Mouse (Mus musculus) limb, embryonic 11.5 days (tissue): ENCODE data around the gene Zfhx3. TPM values are rescaled to one million over a fixed set of nuclear protein-coding genes. Genes with fewer than 3 reads are reported as not detected.

ENCODE experiments used
- ATAC-seq: fragments of 200-750 bp; cut with Nextera tagmentation; 2 replicates; pipeline ENCODE4 v1.8.0; 2017; ENCODE audit warnings: low read depth; ENCODE audit not compliant: insufficient number of reproducible peaks, low FRiP score, low TSS enrichment
- DNase-seq: peaks from one replicate; pipeline ENCODE4 v3.0.0-alpha.2; 2015; ENCODE audit warnings: low spot score
- H3K27ac ChIP-seq: fragments of 300-500 bp; sonication (generic); replicated peaks from 2 replicates; pipeline ENCODE4 v1.5.1; 2014; ENCODE audit warnings: low read depth, mild to moderate bottlenecking, low read length
- H3K27me3 ChIP-seq: fragments of 300-500 bp; sonication (generic); 2 replicates; pipeline ENCODE4 v1.6.1; 2014; ENCODE audit warnings: mild to moderate bottlenecking, low read length, mixed read lengths; ENCODE audit not compliant: control insufficient read depth, insufficient read depth
- H3K36me3 ChIP-seq: fragments of 300-500 bp; sonication (generic); 2 replicates; pipeline ENCODE4 v1.6.1; 2014; ENCODE audit warnings: mild to moderate bottlenecking, low read length, moderate library complexity, mixed read lengths; ENCODE audit not compliant: control insufficient read depth, insufficient read depth
- H3K4me1 ChIP-seq: fragments of 300-500 bp; sonication (generic); 2 replicates; pipeline ENCODE4 v1.6.1; 2014; ENCODE audit warnings: low read length, mixed read lengths; ENCODE audit not compliant: control insufficient read depth, insufficient read depth
- H3K4me2 ChIP-seq: fragments of 300-500 bp; sonication (generic); 2 replicates; pipeline ENCODE4 v1.6.1; 2014; ENCODE audit warnings: low read depth, mild to moderate bottlenecking, moderate library complexity; ENCODE audit not compliant: severe bottlenecking
- H3K4me3 ChIP-seq: fragments of 300-500 bp; sonication (generic); 2 replicates; pipeline ENCODE4 v1.5.1; 2014; ENCODE audit warnings: low read depth, low read length
- H3K9ac ChIP-seq: fragments of 300-500 bp; sonication (generic); 2 replicates; pipeline ENCODE4 v1.6.1; 2014; ENCODE audit warnings: mild to moderate bottlenecking, low read length
- H3K9me3 ChIP-seq: fragments of 300-500 bp; sonication (generic); 2 replicates; pipeline ENCODE4 v1.6.1; 2016; ENCODE audit warnings: low read length; ENCODE audit not compliant: control insufficient read depth
- WGBS: fragments of 180-500 bp; shearing (Covaris S2); extraction: QIAGEN DNeasy Blood & Tissue Kit; methylation state at CpG from one replicate; pipeline ENCODE4 v1.1.7; 2014; 5-methylcytosine and 5-hydroxymethylcytosine counted together
- polyA plus RNA-seq: library from polyadenylated mRNA; unstranded; fragments of >200 nt; fragmentation: Nextera tagmentation; extraction: Ambion mirVana; gene quantifications from 2 replicates; pipeline ENCODE4 v1.2.1, GENCODE M21; 2014

The Zfhx3 gene
- polyA plus RNA-seq, 1 experiment from 2014 or later = 36.4 TPM

DNA sequence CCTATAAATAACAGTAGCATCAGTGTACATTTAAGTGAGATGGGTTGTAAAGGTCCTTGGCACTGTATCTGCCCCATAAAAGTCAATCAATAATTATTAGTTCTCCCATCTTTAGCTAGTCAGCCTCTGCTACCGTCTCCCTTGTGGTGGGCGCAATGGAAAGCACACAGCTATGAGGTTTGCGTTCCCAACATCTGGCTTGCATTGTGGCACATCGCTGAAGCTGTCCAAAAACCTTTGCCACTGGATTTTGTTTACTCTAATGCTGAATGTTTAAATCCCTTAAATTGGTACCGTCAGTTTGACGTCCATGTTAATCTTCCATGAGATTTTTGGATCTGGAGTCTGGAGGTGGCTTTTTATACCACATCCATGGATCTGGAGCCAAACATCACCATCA lies 428.3 kb downstream of the Zfhx3 start:
- no peaks in the 10 kb centered on the region for H3K36me3 ChIP-seq
- H3K27ac ChIP-seq = no peak overlapping the region
- ATAC-seq (no peak), DNase-seq (no peak)
- H3K27me3 ChIP-seq = no peaks in the 10 kb centered on the region
- no peaks in the 10 kb centered on the region for H3K4me1 ChIP-seq
- no peak overlapping the region for H3K4me2 ChIP-seq
- H3K9me3 ChIP-seq = no peaks in the 10 kb centered on the region
- H3K4me3 ChIP-seq = no peak overlapping the region
- 47% methylated on average over 6 of the region's 6 CpGs for WGBS
- no peak overlapping the region for H3K9ac ChIP-seq

GRCm38 (mm10) chr8:108373046-108373445 lies 430.6 kb downstream of the Zfhx3 start:
- Histone ChIP-seq H3K4me2 (no peak overlapping the region), H3K36me3 (no peaks in the 10 kb centered on the region), H3K4me3 (no peak overlapping the region), H3K4me1 (no peaks in the 10 kb centered on the region), H3K27me3 (no peaks in the 10 kb centered on the region), H3K9ac (no peak overlapping the region), H3K27ac (no peak overlapping the region), H3K9me3 (no peaks in the 10 kb centered on the region)
- no peak for DNase-seq
- no peak for ATAC-seq
- 26% methylated on average over 7 of the region's 7 CpGs for WGBS

DNA sequence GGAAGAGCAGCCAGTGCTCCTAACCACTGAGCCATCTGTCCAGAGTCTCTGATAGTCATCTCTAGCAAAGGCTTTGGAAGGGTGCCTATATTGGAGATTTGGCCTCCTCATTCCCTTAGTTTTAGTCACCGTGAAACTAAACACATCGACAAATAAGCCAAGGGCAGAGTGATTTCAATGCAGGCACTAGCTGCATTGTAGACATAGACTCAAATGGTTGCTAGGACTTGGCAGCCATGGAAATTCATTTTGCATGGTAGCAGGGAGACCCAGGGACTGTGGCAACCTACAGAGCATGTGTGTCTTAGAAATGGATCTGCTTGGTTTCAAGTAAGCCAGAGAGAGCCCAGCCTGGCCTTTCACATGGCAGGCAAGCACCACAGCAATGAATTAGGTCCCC lies 435.6 kb downstream of the Zfhx3 start:
- Histone ChIP-seq H3K9ac (no peak overlapping the region), H3K4me1 (no peaks in the 10 kb centered on the region), H3K27me3 (no peaks in the 10 kb centered on the region), H3K4me3 (no peak overlapping the region), H3K36me3 (no peaks in the 10 kb centered on the region), H3K4me2 (no peak overlapping the region), H3K27ac (no peak overlapping the region), H3K9me3 (no peaks in the 10 kb centered on the region)
- 96% methylated on average over 2 of the region's 2 CpGs for WGBS
- DNase-seq (no peak), ATAC-seq (no peak)

DNA sequence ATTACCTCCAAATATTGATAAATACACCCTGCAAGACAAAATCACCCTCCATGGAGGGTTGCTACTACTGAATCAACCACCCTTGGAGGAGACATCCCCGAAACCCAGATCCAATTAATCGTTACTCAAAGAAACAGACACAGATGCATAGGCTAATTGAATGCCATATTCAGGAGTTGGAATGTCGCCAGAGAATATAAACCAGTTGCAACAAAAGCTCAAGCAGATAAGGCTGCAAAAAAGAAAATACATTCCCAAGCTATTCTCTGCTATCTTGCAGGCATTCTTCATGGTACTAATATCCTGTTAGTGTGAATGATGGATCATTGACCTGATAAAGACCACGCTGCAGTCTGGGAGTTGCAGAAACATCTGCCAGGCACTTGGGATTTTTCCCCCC lies 440.7 kb downstream of the Zfhx3 start:
- ATAC-seq = no peak
- Histone ChIP-seq H3K4me1 (no peaks in the 10 kb centered on the region; the same call in 1 of the 2 replicates), H3K4me3 (no peak overlapping the region), H3K9ac (no peak overlapping the region), H3K27me3 (no peaks in the 10 kb centered on the region), H3K9me3 (no peaks in the 10 kb centered on the region), H3K4me2 (no peak overlapping the region), H3K36me3 (no peaks in the 10 kb centered on the region), H3K27ac (no peak overlapping the region)
- WGBS = 74% methylated on average over 4 of the region's 4 CpGs
- DNase-seq = no peak

DNA sequence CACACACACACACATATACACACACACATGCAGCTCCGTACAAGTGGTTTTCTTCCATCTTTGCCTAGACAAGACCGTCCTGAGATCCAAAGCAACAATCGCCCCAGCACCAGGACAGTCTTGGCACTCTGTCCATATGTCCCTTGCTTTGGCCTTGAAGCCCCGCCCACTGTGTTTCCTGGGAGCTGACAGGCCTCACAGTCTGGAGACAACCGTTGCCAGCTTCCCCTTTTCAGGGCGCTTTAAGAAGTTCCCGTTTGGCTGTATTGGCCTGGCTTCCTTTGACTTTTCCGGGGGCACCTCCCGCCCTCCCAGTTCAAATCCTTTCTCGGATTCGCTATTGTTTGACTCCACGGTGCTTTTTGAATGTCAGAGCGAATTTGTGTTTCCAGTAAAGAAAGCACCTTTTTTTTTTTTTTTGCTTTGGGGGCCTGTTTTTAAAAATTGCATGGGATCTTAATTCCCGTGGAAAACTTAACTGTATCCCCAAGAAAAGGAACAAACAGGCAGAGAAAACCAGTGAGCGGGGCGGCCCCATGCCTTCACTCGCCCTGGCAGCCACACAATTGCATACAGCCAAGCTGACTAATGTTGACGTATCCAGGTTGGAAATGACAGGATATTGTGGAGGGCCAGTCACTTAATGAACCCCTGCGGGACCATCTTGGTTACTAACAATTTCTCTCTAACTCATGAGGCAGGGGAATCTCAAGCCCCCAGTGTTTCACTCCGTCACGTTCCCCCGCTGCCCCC lies 444.9 kb downstream of the Zfhx3 start:
- H3K4me3 ChIP-seq = no peak overlapping the region
- no peaks in the 10 kb centered on the region; the same call in 1 of the 2 replicates for H3K4me1 ChIP-seq
- H3K4me2 ChIP-seq = no peak overlapping the region
- WGBS = 45% methylated on average over 22 of the region's 22 CpGs
- DNase-seq (peak; percentile 28), ATAC-seq (no peak)
- H3K9ac ChIP-seq = no peak overlapping the region
- no peaks in the 10 kb centered on the region for H3K9me3 ChIP-seq
- no peak overlapping the region for H3K27ac ChIP-seq
- H3K36me3 ChIP-seq = no peaks in the 10 kb centered on the region
- H3K27me3 ChIP-seq = no peaks in the 10 kb centered on the region

- Histone ChIP-seq H3K27me3 (no peaks in the 10 kb centered on the region), H3K36me3 (no peaks in the 10 kb centered on the region), H3K27ac (no peak overlapping the region), H3K4me3 (no peak overlapping the region), H3K4me2 (no peak overlapping the region), H3K9ac (no peak overlapping the region), H3K9me3 (no peaks in the 10 kb centered on the region), H3K4me1 (no peaks in the 10 kb centered on the region; the same call in 1 of the 2 replicates)
- ATAC-seq (no peak), DNase-seq (no peak)
- 70% methylated on average over 8 of the region's 8 CpGs for WGBS
These were observed 445.4 kb downstream of the Zfhx3 start for GRCm38 (mm10) chr8:108387913-108388274.

GRCm38 (mm10) chr8:108392909-108393308 lies 450.5 kb downstream of the Zfhx3 start:
- Histone ChIP-seq H3K36me3 (no peaks in the 10 kb centered on the region), H3K4me2 (no peak overlapping the region), H3K27ac (no peak overlapping the region), H3K9me3 (no peaks in the 10 kb centered on the region), H3K4me3 (no peak overlapping the region), H3K4me1 (no peaks in the 10 kb centered on the region; the same call in 1 of the 2 replicates), H3K9ac (no peak overlapping the region), H3K27me3 (no peaks in the 10 kb centered on the region)
- WGBS = 81% methylated on average over 9 of the region's 9 CpGs
- no peak for DNase-seq
- no peak for ATAC-seq

- ATAC-seq = no peak
- DNase-seq = no peak
- Histone ChIP-seq H3K36me3 (no peaks in the 10 kb centered on the region), H3K9ac (no peak overlapping the region), H3K4me1 (no peaks in the 10 kb centered on the region), H3K4me3 (no peak overlapping the region), H3K9me3 (no peaks in the 10 kb centered on the region), H3K27ac (no peak overlapping the region), H3K27me3 (no peaks in the 10 kb centered on the region), H3K4me2 (no peak overlapping the region)
- WGBS = 89% methylated on average over 9 of the region's 9 CpGs
These were observed 459.7 kb downstream of the Zfhx3 start for GRCm38 (mm10) chr8:108402149-108402548.
